Mouse (Mus musculus): ENCODE data around the gene Pcf11.

Pcf11 gene

GRCm38 (mm10) chr7:92636295-92637011 is 33.3 kb downstream of the Pcf11 start:
- peak; percentile 24 for DNase-seq

- peak; percentile 42 for DNase-seq
Measured at GRCm38 (mm10) chr7:92630167-92630566, 39.6 kb downstream of the Pcf11 start.

DNA sequence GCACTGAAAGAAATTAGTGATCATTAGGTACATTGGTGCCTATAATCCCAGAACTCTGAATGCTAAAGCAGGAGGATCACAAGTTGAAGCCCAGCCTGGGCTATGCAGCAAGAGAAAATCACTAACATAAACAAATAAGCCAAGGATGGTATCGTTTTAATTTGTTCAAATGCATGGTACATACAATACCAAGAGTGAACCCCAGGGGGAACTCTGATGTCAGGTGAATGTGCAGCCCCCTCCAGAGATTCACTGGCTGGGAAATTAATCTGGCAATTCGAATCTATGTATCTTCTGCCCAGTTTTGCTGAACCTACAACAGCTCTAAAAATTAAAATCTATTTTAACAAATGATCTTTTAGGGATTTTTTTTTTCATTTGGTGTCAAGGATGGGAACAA is 45.2 kb downstream of the Pcf11 start:
- DNase-seq, result no peak

- DNase-seq, result no peak
Measured at GRCm38 (mm10) chr7:92610830-92611229, 58.9 kb downstream of the Pcf11 start.

- DNase-seq, result no peak
Measured at GRCm38 (mm10) chr7:92604961-92605360, 64.8 kb downstream of the Pcf11 start.

Data from lung, postnatal 10 days (tissue).